16 mouse cellular contexts compared by ENCODE assay signal in the genomic region with DNA sequence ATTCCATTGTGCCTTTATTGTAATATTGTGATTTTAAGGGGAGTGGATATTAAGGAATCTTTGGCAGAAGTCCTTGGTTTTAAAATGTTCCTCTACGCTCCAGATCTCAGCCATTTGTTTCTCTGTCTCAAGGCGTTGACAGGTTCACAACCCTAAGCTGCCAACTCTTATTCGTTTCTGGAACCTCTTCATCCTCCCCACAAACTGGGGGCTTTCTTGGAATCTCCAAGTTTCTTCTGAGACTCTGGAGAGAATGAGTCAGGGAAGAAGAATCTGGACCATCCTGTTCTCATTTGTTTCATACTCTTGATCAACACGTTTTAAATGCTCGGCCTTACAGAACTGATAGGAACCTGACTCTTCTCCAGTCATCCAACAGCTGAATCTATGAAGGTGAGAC.
DNase-seq lines count a peak whose midpoint lies in the region; ATAC-seq and TF ChIP-seq lines count a peak whose summit lies in the region.
"Had no signal": no experiment of that assay in that cellular context is flagged by ENCODE, and none has a peak within 500 bp of the region (broad histone marks: within the 10 kb centered on the region; RNA-seq: fewer than 3 reads in every experiment).

No protein-coding gene starts in this region.

- no peak for TF ChIP-seq POLR2A in embryonic fibroblast, embryonic 13.5 days (IDR thresholded peaks at IDR 0.05; ENCODE audit: low read depth, low read length)

- TF ChIP-seq CTCF in hindbrain, postnatal 0 days (IDR thresholded peaks at IDR 0.05; ENCODE audit: low read depth): no peak
- TF ChIP-seq CTCF in embryonic fibroblast, embryonic 13.5 days (IDR thresholded peaks at IDR 0.05; ENCODE audit: borderline replicate concordance, insufficient read depth, low read length): no peak

- intact Hi-C loops in heart, postnatal 25 days (cut with DNase I): no loop called here

- no peak for DNase-seq in hindbrain, embryonic 10.5 days (ENCODE audit: low spot score)
- DNase-seq in hindbrain, postnatal 0 days (ENCODE audit: low spot score): no peak
- DNase-seq in embryonic facial prominence, embryonic 10.5 days (ENCODE audit: low spot score): no peak
- DNase-seq in heart, postnatal 25 days (ENCODE audit: low spot score): peak; percentile 12
- no peak for DNase-seq in liver, embryonic 11.5 days (ENCODE audit: low spot score)
- DNase-seq in B cell, adult 2 months: no peak
- DNase-seq: adrenal gland, adult 2 months; cerebellum, postnatal 10 days; embryo, embryonic 11 days; layer of hippocampus, postnatal 36 days had no signal

- H3K36me3 ChIP-seq in hindbrain, embryonic 10.5 days: no peaks in the 10 kb centered on the region
- no peaks in the 10 kb centered on the region for H3K36me3 ChIP-seq in hindbrain, postnatal 0 days (ENCODE audit: insufficient read depth, low read length)
- H3K36me3 ChIP-seq in embryonic facial prominence, embryonic 10.5 days (replicated peaks): no peaks in the 10 kb centered on the region
- no peaks in the 10 kb centered on the region for H3K36me3 ChIP-seq in liver, embryonic 11.5 days (ENCODE audit: control insufficient read depth, insufficient read depth, low read length)
- H3K36me3 ChIP-seq: hindbrain, embryonic 12.5 days; kidney, embryonic 15.5 days; liver, embryonic 15.5 days; neural tube, embryonic 13.5 days; stomach, embryonic 15.5 days had no signal

- no peak overlapping the region for H3K4me3 ChIP-seq in hindbrain, embryonic 10.5 days
- no peak overlapping the region for H3K4me3 ChIP-seq in hindbrain, postnatal 0 days (ENCODE audit: low read length)
- H3K4me3 ChIP-seq in embryonic facial prominence, embryonic 10.5 days: no peak overlapping the region
- no peak overlapping the region for H3K4me3 ChIP-seq in embryonic fibroblast, embryonic 13.5 days (ENCODE audit: insufficient read depth, low read length)
- H3K4me3 ChIP-seq in liver, embryonic 11.5 days (ENCODE audit: low read depth, low read length): no peak overlapping the region
- H3K4me3 ChIP-seq: hindbrain, embryonic 12.5 days; kidney, embryonic 15.5 days; liver, embryonic 15.5 days; neural tube, embryonic 13.5 days; stomach, embryonic 15.5 days had no signal

- peaks cover 5% of the 10 kb centered on the region for H3K27me3 ChIP-seq in hindbrain, embryonic 10.5 days (ENCODE audit: insufficient read depth, poor library complexity, severe bottlenecking)
- H3K27me3 ChIP-seq in hindbrain, postnatal 0 days (ENCODE audit: insufficient read depth, low read length): no peaks in the 10 kb centered on the region
- no peaks in the 10 kb centered on the region for H3K27me3 ChIP-seq in embryonic facial prominence, embryonic 10.5 days (replicated peaks; ENCODE audit: low read depth, poor library complexity, severe bottlenecking)
- no peaks in the 10 kb centered on the region for H3K27me3 ChIP-seq in liver, embryonic 11.5 days (replicated peaks; ENCODE audit: control insufficient read depth, insufficient read depth, low read length)
- H3K27me3 ChIP-seq: hindbrain, embryonic 12.5 days; kidney, embryonic 15.5 days; liver, embryonic 15.5 days; neural tube, embryonic 13.5 days; stomach, embryonic 15.5 days had no signal

- WGBS in hindbrain, embryonic 10.5 days: 90% methylated on average over 5 of the region's 5 CpGs
- WGBS in hindbrain, postnatal 0 days: 85% methylated on average over 5 of the region's 5 CpGs
- 89% methylated on average over 5 of the region's 5 CpGs for WGBS in embryonic facial prominence, embryonic 10.5 days
- WGBS in liver, embryonic 11.5 days: 70% methylated on average over 5 of the region's 5 CpGs

- H3K9ac ChIP-seq in hindbrain, postnatal 0 days (replicated peaks; ENCODE audit: low read length): no peak overlapping the region
- no peak overlapping the region for H3K9ac ChIP-seq in liver, embryonic 11.5 days (ENCODE audit: low read depth, low read length)
- H3K9ac ChIP-seq: hindbrain, embryonic 12.5 days; kidney, embryonic 15.5 days; liver, embryonic 15.5 days; neural tube, embryonic 13.5 days; stomach, embryonic 15.5 days had no signal

- no peak overlapping the region for H3K4me2 ChIP-seq in hindbrain, postnatal 0 days (ENCODE audit: low read depth, low read length)
- H3K4me2 ChIP-seq in liver, embryonic 11.5 days: no peak overlapping the region
- H3K4me2 ChIP-seq: hindbrain, embryonic 12.5 days; kidney, embryonic 15.5 days; liver, embryonic 15.5 days; neural tube, embryonic 13.5 days; stomach, embryonic 15.5 days had no signal

- peaks cover 51% of the 10 kb centered on the region for H3K4me1 ChIP-seq in hindbrain, embryonic 10.5 days (replicated peaks)
- H3K4me1 ChIP-seq in hindbrain, postnatal 0 days (ENCODE audit: insufficient read depth, low read length): peaks cover 6% of the 10 kb centered on the region; the same call in 1 of the 2 replicates
- H3K4me1 ChIP-seq in embryonic facial prominence, embryonic 10.5 days: peaks cover 57% of the 10 kb centered on the region
- H3K4me1 ChIP-seq in embryonic fibroblast, embryonic 13.5 days (ENCODE audit: control insufficient read depth, insufficient read depth, low read length): peaks cover 11% of the 10 kb centered on the region
- H3K4me1 ChIP-seq in liver, embryonic 11.5 days (replicated peaks; ENCODE audit: control insufficient read depth, insufficient read depth, low read length): no peaks in the 10 kb centered on the region
- H3K4me1 ChIP-seq: liver, embryonic 15.5 days had no signal

- no peaks in the 10 kb centered on the region for H3K9me3 ChIP-seq in hindbrain, embryonic 10.5 days
- no peaks in the 10 kb centered on the region for H3K9me3 ChIP-seq in hindbrain, postnatal 0 days (ENCODE audit: low read length)
- H3K9me3 ChIP-seq in embryonic facial prominence, embryonic 10.5 days: no peaks in the 10 kb centered on the region
- H3K9me3 ChIP-seq in liver, embryonic 11.5 days (ENCODE audit: control insufficient read depth, low read length): no peaks in the 10 kb centered on the region
- H3K9me3 ChIP-seq: hindbrain, embryonic 12.5 days; kidney, embryonic 15.5 days; liver, embryonic 15.5 days; neural tube, embryonic 13.5 days; stomach, embryonic 15.5 days had no signal

- H3K27ac ChIP-seq in hindbrain, embryonic 10.5 days: peak overlapping the region; percentile 60; the same call in 1 of the 2 replicates
- H3K27ac ChIP-seq in hindbrain, postnatal 0 days: no peak overlapping the region
- peak overlapping the region; percentile 69; the same call in 1 of the 2 replicates for H3K27ac ChIP-seq in embryonic facial prominence, embryonic 10.5 days (replicated peaks)
- H3K27ac ChIP-seq in embryonic fibroblast, embryonic 13.5 days (ENCODE audit: insufficient read depth, low read length): peak overlapping the region; percentile 84
- no peak overlapping the region for H3K27ac ChIP-seq in liver, embryonic 11.5 days (ENCODE audit: low read depth, low read length)
- H3K27ac ChIP-seq: hindbrain, embryonic 12.5 days; kidney, embryonic 15.5 days; liver, embryonic 15.5 days; neural tube, embryonic 13.5 days; stomach, embryonic 15.5 days had no signal

- ATAC-seq in hindbrain, postnatal 0 days: no peak
- no peak for ATAC-seq in liver, embryonic 11.5 days (replicated peaks; ENCODE audit: low FRiP score)

Comparison
In these comparisons a context has a peak if more than half of its experiments do, and no peak if none do; other contexts are left out.
1. H3K27ac ChIP-seq: peak in hindbrain, embryonic 10.5 days (single experiment), embryonic facial prominence, embryonic 10.5 days (single experiment) and embryonic fibroblast, embryonic 13.5 days (single experiment); none in hindbrain, postnatal 0 days (single experiment) and liver, embryonic 11.5 days (single experiment).